Mouse (Mus musculus): ENCODE measurements at regions not wholly inside any gene's neighbourhood (a gene's known extent, or its start where the extent isn't known, plus 50 kb on each side); places are given as distances from the start of the nearest gene placed in this dataset.

GRCm38 (mm10) chr19:27134360-27134759 is 81.9 kb upstream of the Vldlr start:
- no peaks in the 10 kb centered on the region for H3K9me3 ChIP-seq (ENCODE audit: control insufficient read depth, low read length)
- DNase-seq (ENCODE audit: low spot score) (no peak), ATAC-seq (replicated peaks; ENCODE audit: low FRiP score) (no peak)
- no peaks in the 10 kb centered on the region for H3K36me3 ChIP-seq (ENCODE audit: control insufficient read depth, insufficient read depth, low read length)
- H3K27me3 ChIP-seq (ENCODE audit: control insufficient read depth, insufficient read depth, low read length) = no peaks in the 10 kb centered on the region
- no peak overlapping the region for H3K27ac ChIP-seq (ENCODE audit: low read depth, low read length)
- no peak overlapping the region for H3K4me3 ChIP-seq (ENCODE audit: low read depth, low read length)
- no peaks in the 10 kb centered on the region for H3K4me1 ChIP-seq (replicated peaks; ENCODE audit: control insufficient read depth, insufficient read depth, low read length)
- no peak overlapping the region for H3K4me2 ChIP-seq (ENCODE audit: low read depth, low read length, severe bottlenecking)
- H3K9ac ChIP-seq (ENCODE audit: low read length) = no peak overlapping the region
- WGBS = 85% methylated on average over 5 of the region's 5 CpGs

GRCm38 (mm10) chr19:27140892-27141291 is 75.4 kb upstream of the Vldlr start:
- H3K4me3 ChIP-seq (ENCODE audit: low read depth, low read length) = no peak overlapping the region
- no peak overlapping the region for H3K9ac ChIP-seq (ENCODE audit: low read length)
- DNase-seq (ENCODE audit: low spot score) = no peak
- H3K4me1 ChIP-seq (replicated peaks; ENCODE audit: control insufficient read depth, insufficient read depth, low read length) = no peaks in the 10 kb centered on the region; the same call in 1 of the 2 replicates
- no peak for ATAC-seq (replicated peaks; ENCODE audit: low FRiP score)
- WGBS = 75% methylated on average over 3 of the region's 3 CpGs
- H3K4me2 ChIP-seq (ENCODE audit: low read depth, low read length, severe bottlenecking) = no peak overlapping the region
- H3K9me3 ChIP-seq (ENCODE audit: control insufficient read depth, low read length) = no peaks in the 10 kb centered on the region; the same call in 1 of the 2 replicates
- H3K27me3 ChIP-seq (ENCODE audit: control insufficient read depth, insufficient read depth, low read length) = no peaks in the 10 kb centered on the region
- H3K27ac ChIP-seq (ENCODE audit: low read depth, low read length) = no peak overlapping the region
- no peaks in the 10 kb centered on the region for H3K36me3 ChIP-seq (ENCODE audit: control insufficient read depth, insufficient read depth, low read length)

DNA sequence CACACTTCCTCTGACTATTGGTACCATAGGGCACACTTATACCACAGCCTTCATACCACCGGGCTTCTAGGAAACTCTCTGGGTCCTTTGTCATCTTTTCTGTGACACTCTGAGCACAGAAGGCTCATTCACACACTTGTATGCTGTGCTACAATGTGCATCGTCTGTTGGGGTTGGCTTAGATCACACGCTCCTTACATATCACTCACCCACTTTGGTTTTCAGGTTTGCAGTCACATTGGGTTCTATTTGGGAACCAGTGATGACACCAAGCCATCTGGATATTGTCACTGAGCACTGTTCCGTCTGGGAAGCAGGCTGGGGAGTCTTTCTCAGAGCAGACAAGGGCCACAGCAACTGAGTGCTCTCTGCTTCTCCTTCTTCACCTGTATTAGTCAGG is 74.1 kb upstream of the Vldlr start:
- ATAC-seq (replicated peaks; ENCODE audit: low FRiP score) (no peak), DNase-seq (ENCODE audit: low spot score) (no peak)
- Histone ChIP-seq H3K36me3 (ENCODE audit: control insufficient read depth, insufficient read depth, low read length) (no peaks in the 10 kb centered on the region), H3K27me3 (ENCODE audit: control insufficient read depth, insufficient read depth, low read length) (no peaks in the 10 kb centered on the region), H3K9me3 (ENCODE audit: control insufficient read depth, low read length) (no peaks in the 10 kb centered on the region; the same call in 1 of the 2 replicates), H3K4me3 (ENCODE audit: low read depth, low read length) (no peak overlapping the region), H3K4me2 (ENCODE audit: low read depth, low read length, severe bottlenecking) (no peak overlapping the region), H3K27ac (ENCODE audit: low read depth, low read length) (no peak overlapping the region), H3K9ac (ENCODE audit: low read length) (no peak overlapping the region), H3K4me1 (replicated peaks; ENCODE audit: control insufficient read depth, insufficient read depth, low read length) (no peaks in the 10 kb centered on the region; the same call in 1 of the 2 replicates)
- WGBS = 86% methylated on average over 4 of the region's 4 CpGs

DNA sequence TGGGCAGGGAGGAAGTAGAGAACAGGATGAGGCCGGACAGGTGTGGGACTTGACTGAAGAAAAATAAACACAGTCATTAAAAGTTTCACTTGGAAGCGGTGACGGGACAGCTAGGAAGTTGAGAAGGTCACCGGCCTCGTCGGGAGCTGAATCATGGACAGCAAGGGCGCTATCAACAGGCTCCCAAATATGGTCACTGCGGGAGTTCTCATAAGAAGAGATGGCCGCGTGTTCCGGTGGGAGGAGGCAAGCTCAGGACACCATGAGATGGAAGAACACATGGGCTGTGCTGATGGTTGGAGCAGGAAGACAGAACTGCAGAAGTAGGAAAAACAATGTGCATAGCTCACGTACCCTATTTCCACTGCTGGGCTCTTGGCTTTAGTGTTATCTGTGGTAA is 68.9 kb upstream of the Vldlr start:
- no peak for ATAC-seq (replicated peaks; ENCODE audit: low FRiP score)
- 93% methylated on average over 12 of the region's 12 CpGs for WGBS

DNA sequence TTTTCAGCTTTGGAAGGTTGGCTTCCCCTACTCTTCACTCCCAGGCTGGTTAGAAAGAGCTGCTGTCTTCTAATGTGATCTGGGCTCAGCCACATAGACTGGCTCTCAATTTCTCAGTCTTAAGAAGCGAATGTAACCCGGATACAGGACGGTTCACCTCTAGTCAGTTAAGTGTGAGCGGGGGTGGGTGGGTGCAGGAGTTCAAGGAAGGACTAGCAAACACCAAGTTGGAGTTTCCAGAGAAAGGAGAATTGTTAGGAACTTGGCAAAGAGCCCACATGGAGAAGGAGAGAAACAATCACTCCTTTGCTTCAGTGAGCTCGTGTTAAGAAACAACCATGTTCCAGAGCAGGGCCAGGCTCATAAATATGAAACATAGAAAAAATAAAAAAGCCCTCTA is 68.0 kb upstream of the Vldlr start:
- DNase-seq (ENCODE audit: low spot score) (no peak), ATAC-seq (replicated peaks; ENCODE audit: low FRiP score) (no peak)
- H3K4me3 ChIP-seq (ENCODE audit: low read depth, low read length) = no peak overlapping the region
- no peak overlapping the region for H3K9ac ChIP-seq (ENCODE audit: low read length)
- no peak overlapping the region for H3K4me2 ChIP-seq (ENCODE audit: low read depth, low read length, severe bottlenecking)
- H3K27me3 ChIP-seq (ENCODE audit: control insufficient read depth, insufficient read depth, low read length) = no peaks in the 10 kb centered on the region
- H3K27ac ChIP-seq (ENCODE audit: low read depth, low read length) = no peak overlapping the region
- no peaks in the 10 kb centered on the region for H3K36me3 ChIP-seq (ENCODE audit: control insufficient read depth, insufficient read depth, low read length)
- 87% methylated on average over 5 of the region's 5 CpGs for WGBS
- H3K4me1 ChIP-seq (replicated peaks; ENCODE audit: control insufficient read depth, insufficient read depth, low read length) = no peaks in the 10 kb centered on the region; the same call in 1 of the 2 replicates
- no peaks in the 10 kb centered on the region for H3K9me3 ChIP-seq (ENCODE audit: control insufficient read depth, low read length)

More for the DNA sequence above, 68.9 kb upstream of the Vldlr start:
- Histone ChIP-seq H3K27ac (ENCODE audit: low read depth, low read length) (no peak overlapping the region), H3K27me3 (ENCODE audit: control insufficient read depth, insufficient read depth, low read length) (no peaks in the 10 kb centered on the region), H3K4me2 (ENCODE audit: low read depth, low read length, severe bottlenecking) (no peak overlapping the region), H3K4me3 (ENCODE audit: low read depth, low read length) (no peak overlapping the region), H3K36me3 (ENCODE audit: control insufficient read depth, insufficient read depth, low read length) (no peaks in the 10 kb centered on the region), H3K9me3 (ENCODE audit: control insufficient read depth, low read length) (no peaks in the 10 kb centered on the region; the same call in 1 of the 2 replicates), H3K4me1 (replicated peaks; ENCODE audit: control insufficient read depth, insufficient read depth, low read length) (no peaks in the 10 kb centered on the region; the same call in 1 of the 2 replicates), H3K9ac (ENCODE audit: low read length) (no peak overlapping the region)
- DNase-seq (ENCODE audit: low spot score) = no peak

DNA sequence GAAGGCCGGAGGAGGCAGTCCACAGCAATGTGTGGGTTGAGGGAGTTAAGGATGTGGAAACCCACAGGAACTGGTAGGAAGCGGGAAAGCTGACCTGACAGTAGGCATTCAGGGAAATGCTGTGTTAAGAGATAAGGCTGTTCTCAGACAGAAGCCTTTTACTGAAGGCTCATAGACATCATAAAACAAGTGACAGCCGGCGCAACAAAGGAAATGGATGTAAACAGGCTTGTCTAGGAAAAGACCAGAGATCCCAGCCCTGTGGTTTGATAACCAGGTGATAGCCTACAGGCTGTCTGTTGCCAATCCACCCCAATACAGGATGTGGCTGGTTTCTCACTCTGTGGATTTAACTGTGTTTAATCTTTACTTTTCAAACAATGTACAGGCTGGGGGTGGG is 66.7 kb upstream of the Vldlr start:
- ATAC-seq (replicated peaks; ENCODE audit: low FRiP score) (no peak), DNase-seq (ENCODE audit: low spot score) (no peak)
- no peak overlapping the region for H3K9ac ChIP-seq (ENCODE audit: low read length)
- 96% methylated on average over 4 of the region's 4 CpGs for WGBS
- H3K27me3 ChIP-seq (ENCODE audit: control insufficient read depth, insufficient read depth, low read length) = no peaks in the 10 kb centered on the region
- H3K4me3 ChIP-seq (ENCODE audit: low read depth, low read length) = no peak overlapping the region
- no peak overlapping the region for H3K27ac ChIP-seq (ENCODE audit: low read depth, low read length)
- no peaks in the 10 kb centered on the region for H3K36me3 ChIP-seq (ENCODE audit: control insufficient read depth, insufficient read depth, low read length)
- H3K4me1 ChIP-seq (replicated peaks; ENCODE audit: control insufficient read depth, insufficient read depth, low read length) = no peaks in the 10 kb centered on the region; the same call in 1 of the 2 replicates
- no peaks in the 10 kb centered on the region for H3K9me3 ChIP-seq (ENCODE audit: control insufficient read depth, low read length)
- H3K4me2 ChIP-seq (ENCODE audit: low read depth, low read length, severe bottlenecking) = no peak overlapping the region

DNA sequence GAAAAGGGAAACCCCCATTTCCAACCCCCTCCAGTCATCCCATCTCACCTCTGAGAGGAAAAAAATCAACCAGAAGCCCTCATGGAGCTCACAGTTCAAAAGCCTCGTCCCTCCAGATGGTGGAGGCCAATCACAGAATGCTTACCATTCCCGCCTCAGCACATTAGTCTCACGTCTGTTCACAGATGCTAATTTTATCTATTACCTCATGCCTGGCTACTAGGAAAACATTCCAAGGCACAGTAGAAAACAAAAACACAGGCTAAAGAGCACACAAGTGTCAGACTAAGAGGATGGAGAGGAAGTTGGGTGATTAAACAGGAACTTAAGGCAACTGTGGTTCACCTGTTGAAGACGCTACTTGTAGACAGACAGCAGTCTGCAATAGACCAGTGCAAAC is 54.4 kb upstream of the Vldlr start:
- DNase-seq (ENCODE audit: low spot score) = no peak
- no peak overlapping the region for H3K4me3 ChIP-seq (ENCODE audit: low read depth, low read length)
- H3K27me3 ChIP-seq (ENCODE audit: control insufficient read depth, insufficient read depth, low read length) = no peaks in the 10 kb centered on the region
- WGBS = 77% methylated on average over 4 of the region's 4 CpGs
- ATAC-seq (replicated peaks; ENCODE audit: low FRiP score) = no peak
- no peak overlapping the region for H3K27ac ChIP-seq (ENCODE audit: low read depth, low read length)
- H3K9ac ChIP-seq (ENCODE audit: low read length) = no peak overlapping the region
- no peaks in the 10 kb centered on the region for H3K36me3 ChIP-seq (ENCODE audit: control insufficient read depth, insufficient read depth, low read length)
- no peaks in the 10 kb centered on the region for H3K4me1 ChIP-seq (replicated peaks; ENCODE audit: control insufficient read depth, insufficient read depth, low read length)
- no peaks in the 10 kb centered on the region for H3K9me3 ChIP-seq (ENCODE audit: control insufficient read depth, low read length)
- H3K4me2 ChIP-seq (ENCODE audit: low read depth, low read length, severe bottlenecking) = no peak overlapping the region

Data from forebrain, embryonic 11.5 days (tissue).